Mouse (Mus musculus) ovary, postnatal 10 days (tissue): ENCODE results near the gene Atad1.
"Not testable (repeated sequence)": the region's sequence is repeated elsewhere in the genome, so short reads cannot be mapped to it uniquely, and the experiment has no call there.

Source experiments
- DNase-seq: peaks from one replicate; pipeline ENCODE4 v3.0.0; 2022; ENCODE audit warnings: low spot score

The Atad1 gene

DNA sequence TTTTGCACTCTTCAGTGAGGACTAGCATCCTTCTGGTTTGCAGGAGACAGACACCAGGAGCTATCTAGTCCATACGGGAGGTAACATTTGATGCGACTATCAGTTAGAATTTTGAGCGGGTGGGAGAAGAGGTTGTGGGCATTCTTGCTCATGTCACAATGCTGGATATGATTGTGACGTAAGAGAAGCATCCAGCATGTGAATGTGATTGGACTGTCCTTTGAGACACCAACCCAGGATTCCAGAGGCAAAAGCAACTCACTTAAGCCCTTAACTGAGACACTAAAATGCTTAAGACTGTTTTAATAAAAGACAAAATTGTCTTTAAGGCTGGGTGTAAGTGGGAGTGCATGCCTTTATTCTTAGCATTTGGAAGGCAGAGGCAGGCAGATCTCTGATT is at the start of gene Atad1:
Gene Atad1, minus strand, starts transcription at position 101 of the 400 bp plus-strand sequence.
- no peak for DNase-seq

DNA sequence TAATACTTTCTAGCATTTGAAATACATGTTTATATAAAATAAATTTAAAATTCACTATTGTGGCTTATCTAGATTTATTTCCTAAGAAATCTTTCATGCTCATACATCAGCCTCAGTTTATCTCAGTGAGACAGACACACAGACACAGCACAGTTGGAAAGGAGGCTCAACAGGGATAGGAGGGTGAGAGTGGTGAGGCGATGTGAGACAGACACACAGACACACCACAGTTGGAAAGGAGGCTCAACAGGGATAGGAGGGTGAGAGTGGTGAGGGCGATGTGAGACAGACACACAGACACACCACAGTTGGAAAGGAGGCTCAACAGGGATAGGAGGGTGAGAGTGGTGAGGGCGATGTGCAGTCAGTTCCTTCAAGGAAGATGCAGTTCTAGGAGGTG is 48.4 kb upstream of the Atad1 start:
- not testable (repeated sequence) for DNase-seq

DNA sequence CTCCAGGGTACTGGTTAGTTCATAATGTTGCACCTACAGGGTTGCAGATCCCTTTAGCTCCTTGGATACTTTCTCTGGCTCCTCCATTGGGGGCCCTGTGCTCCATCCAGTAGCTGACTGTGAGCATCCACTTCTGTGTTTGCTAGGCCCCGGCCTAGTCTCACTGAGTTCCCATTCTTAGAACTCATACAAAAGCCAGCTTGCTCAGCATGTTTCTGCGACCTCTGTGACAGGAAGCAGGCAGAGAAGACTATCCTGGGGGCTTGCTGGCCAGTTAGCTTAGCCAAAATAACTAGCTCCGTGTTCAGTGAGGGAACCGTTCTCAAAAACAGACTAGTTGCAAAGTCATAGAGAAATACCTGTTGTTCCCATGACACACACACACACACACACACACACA is 47.8 kb upstream of the Atad1 start:
- DNase-seq = not testable (repeated sequence)

DNA sequence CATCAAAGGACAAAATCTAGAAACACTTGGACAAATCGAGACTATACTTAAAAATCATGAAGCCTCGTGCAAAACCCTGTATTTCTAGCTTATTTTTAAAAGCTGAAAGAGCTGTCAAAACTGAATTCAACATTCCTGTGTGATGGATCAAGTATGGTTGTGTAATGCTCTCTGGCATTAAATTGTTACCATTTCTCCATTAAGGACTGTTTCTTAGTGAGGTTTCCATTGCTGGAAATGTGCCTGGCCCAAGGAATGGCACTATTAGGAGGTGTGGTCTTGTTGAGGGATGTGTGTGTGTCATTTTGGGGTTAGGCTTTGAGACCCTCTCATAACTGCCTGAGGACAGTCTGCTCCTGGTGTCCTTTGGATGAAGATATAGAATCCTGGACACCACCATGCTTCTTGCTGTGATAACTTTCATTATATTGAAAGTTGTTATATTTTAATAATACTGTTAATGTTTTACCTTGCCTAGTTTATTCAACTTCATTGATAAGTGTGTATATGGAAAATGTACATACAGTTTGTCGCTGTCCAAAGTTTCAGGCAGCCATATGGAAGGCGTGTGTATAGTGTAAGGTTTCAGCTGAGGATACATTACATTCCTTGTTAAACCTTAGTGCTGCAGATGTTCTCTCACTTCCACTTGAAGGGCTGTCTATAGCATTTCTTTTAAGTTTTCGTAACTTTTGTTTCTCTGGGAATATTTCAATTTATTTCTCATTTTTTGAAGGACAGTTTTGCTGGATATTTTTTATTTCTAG is 41.9 kb upstream of the Atad1 start:
- DNase-seq = no peak

DNA sequence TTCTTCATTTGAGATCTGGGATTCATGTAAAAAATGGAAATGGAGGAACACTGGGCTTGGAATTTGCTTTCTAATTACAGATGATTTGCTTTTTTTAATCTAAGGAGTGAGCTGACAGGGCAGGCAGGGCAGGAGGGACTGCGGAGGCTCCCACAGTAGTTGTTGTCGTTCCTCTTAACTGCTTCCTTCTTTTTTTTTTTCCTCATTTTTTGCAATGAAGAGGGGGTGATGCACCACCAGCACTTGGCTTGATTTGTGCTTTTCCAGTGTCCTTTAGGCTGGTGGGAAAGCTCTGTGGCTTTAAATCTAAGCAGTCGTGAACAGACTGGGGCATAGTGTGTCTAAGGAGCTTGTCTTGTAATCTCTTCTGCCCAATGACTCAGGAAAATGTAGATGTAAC is 39.5 kb upstream of the Atad1 start:
- no peak for DNase-seq

DNA sequence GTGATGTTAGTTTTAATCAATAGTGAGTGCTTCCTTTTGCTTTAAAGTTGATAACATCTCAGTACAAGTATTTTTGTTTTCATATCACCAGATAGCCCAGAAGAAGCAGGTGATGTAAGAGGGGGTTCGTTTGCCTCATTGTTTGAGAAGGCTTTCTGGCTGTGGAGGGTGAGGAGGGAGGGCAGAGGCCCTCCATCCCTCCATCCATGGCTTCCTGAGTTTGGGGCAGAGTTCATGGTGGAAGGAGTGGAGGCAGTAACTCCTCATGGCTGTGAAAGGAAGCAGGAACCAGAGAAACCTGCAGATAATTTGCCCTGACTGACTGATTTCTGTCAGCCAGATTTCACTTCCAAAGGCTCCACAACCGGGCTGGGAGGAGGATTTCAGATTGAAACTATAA is 38.8 kb upstream of the Atad1 start:
- no peak for DNase-seq

DNA sequence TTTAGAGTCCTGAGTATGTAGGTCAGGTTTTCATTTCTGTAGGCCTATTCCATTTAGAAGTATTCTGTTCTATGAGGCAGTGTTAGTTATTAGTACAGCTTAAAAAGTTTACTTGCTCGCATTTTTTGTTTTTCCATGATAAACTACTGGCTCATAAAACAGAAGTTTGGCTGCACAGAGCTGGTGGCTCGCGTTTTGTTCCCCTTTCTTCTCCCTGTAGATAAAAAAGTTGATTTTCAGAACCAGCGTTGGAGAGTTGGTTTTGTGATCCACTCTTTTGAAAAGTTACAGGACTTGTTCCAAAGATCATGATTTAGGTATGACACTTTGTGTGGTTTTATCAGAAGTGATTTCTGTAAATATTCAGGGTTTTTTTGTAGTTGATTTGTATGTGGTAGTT is 22.9 kb upstream of the Atad1 start:
- no peak for DNase-seq

DNA sequence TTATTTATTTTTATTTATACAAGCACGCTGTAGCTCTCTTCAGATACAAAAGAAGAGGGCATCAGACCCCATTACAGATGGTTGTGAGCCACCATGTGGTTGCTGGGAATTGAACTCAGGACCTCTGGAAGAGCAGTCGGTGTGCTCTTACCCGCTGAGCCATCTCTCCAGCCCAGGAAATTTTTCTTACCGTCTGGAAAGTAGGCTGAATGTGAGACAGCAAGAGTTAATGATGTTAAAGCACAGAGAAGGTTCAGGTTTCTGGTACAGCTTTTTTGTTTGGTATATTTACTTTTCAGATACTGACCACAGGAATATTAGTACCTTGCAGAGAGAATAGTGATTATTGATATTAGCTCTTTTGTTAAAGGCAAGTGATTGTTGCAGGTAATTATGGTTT is 21.6 kb upstream of the Atad1 start:
- no peak for DNase-seq

DNA sequence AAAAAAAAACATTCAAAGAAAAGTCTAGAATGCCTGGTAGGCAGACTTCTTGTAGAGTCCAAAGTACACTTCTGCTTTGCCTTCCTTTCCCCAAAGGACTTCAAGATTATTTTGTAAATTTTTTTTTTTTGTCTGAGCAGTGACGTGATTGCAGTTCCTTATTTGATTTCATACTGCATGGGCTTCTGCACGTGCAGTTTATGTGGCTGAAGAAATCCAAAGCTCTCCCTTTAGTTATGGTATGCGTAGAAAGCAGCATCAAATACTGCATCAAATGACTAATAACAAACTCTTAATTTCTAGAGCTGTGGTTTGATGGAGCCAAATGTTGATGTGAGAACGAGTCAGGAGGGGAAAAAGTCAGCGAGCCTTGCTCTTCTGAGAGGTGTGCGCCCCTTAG is 20.9 kb upstream of the Atad1 start:
- DNase-seq = no peak

DNA sequence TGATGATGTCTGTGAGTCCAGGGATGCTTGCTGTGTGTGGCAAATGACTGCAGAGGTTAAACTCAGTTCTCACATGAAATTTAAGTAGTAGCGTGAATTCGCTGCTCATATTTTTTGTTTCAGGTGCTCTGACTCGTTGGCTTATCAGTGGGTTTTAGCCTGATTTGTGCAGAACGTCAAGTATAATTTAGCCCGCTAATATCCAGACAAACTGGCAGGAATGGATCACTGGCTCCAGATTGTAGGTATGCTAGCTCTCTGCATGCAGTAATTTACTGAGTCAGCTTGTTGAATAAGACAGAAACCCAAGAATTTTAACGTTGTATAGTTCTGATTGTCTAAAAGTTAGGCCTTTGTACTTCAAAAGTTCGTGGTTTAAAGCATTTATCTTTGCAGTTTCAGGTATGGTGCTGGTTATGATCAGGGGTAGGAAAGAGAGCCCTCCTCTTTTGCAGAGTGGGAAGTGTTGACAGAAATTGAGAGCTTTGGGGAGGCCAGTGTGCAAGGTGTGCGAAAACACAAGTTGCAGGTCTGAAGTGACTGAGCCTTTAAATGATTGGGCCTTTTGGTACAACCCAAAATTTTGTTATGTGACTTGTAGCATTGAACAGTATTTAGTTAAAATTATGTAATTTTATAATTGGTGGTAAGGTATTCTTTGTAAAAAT is 19.9 kb upstream of the Atad1 start:
- DNase-seq = no peak

DNA sequence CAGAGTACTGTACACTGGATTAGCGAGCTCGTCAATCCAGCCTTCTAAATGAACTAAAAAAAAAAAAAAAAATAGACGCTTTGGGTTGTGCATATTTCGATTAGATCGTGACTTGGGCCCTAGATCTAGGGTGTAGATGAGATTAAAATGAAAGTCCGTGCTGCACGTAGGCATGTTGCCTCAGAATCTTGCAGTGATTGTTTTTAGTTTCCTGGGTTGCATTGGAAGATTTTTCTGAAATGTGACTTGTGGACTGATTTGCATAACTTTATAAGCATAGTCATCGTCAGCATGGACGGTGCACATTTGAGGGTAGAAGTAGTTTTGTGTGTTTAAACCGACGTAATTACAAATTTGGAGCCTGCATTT is 19.2 kb upstream of the Atad1 start:
- DNase-seq = no peak

DNA sequence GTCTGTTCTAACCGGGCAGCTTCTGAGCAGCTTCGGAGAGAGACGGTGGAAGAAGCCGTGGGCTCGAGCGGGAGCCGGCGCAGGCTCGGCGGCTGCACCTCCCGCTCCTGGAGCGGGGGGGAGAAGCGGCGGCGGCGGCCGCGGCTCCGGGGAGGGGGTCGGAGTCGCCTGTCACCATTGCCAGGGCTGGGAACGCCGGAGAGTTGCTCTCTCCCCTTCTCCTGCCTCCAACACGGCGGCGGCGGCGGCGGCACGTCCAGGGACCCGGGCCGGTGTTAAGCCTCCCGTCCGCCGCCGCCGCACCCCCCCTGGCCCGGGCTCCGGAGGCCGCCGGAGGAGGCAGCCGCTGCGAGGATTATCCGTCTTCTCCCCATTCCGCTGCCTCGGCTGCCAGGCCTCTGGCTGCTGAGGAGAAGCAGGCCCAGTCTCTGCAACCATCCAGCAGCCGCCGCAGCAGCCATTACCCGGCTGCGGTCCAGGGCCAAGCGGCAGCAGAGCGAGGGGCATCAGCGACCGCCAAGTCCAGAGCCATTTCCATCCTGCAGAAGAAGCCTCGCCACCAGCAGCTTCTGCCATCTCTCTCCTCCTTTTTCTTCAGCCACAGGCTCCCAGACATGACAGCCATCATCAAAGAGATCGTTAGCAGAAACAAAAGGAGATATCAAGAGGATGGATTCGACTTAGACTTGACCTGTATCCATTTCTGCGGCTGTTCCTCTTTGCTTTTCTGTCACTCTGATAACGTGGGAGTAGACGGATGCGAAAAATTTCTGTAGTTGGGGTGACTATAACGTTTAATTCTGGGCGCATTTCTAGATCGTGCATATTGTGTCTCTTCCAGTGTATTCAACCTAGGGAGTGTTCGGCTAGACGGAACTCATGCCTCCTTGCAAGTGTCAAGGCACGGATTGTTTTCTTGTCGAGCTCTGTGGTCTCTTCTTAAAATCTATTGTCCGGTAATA is 18.5 kb upstream of the Atad1 start:
- DNase-seq = peak; percentile 44

DNA sequence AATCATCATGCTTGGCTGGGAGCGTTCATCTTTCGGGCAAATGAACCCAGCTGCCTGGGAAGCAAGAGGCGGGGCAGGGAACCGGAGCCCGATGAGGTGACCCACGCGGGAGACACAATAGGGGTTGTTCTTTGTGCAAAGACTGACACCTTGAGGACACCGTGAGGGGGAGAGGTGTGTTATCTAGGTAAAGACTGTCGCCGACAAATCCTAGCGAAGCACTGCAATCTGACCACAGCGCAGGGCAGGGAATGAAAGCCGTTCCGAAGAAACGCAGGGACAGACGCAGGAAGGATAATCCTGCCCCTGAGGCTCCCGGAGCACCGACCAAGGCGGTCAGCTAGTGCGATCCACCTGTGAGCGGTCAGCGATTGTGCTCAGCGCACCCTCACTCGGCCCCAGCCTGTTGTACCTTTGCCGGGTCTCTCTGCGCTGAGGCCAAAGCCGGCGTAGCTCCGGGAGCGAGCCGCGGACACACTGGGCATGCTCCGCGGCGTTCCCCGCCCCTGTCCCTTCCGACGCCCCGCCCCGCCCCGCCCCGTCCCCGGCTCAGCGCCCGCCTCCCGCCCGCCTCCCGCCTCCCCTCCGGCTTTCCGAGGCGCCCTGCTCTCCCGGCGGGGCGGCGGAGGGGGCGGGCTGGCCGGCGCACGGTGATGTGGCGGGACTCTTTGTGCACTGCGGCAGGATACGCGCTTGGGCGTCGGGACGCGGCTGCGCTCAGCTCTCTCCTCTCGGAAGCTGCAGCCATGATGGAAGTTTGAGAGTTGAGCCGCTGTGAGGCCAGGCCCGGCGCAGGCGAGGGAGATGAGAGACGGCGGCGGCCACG is 17.5 kb upstream of the Atad1 start, which contains the start of gene Pten:
Gene Pten, plus strand, starts transcription at position 598 of the 826 bp plus-strand sequence.
- DNase-seq = peak; percentile 96

DNA sequence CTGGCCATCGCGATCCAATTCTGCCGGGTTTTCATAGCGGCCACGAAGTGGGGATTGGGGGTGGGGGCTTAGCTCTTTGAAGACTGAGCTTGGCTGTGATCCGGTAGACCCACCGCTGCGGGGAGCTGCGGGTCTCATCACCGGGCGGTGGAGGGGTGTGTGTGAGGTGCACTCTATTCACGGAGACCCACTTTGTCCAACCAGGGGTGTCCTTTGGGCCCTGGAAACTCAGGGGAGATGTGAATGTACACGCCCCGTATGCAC is 17.0 kb upstream of the Atad1 start:
- no peak for DNase-seq

DNA sequence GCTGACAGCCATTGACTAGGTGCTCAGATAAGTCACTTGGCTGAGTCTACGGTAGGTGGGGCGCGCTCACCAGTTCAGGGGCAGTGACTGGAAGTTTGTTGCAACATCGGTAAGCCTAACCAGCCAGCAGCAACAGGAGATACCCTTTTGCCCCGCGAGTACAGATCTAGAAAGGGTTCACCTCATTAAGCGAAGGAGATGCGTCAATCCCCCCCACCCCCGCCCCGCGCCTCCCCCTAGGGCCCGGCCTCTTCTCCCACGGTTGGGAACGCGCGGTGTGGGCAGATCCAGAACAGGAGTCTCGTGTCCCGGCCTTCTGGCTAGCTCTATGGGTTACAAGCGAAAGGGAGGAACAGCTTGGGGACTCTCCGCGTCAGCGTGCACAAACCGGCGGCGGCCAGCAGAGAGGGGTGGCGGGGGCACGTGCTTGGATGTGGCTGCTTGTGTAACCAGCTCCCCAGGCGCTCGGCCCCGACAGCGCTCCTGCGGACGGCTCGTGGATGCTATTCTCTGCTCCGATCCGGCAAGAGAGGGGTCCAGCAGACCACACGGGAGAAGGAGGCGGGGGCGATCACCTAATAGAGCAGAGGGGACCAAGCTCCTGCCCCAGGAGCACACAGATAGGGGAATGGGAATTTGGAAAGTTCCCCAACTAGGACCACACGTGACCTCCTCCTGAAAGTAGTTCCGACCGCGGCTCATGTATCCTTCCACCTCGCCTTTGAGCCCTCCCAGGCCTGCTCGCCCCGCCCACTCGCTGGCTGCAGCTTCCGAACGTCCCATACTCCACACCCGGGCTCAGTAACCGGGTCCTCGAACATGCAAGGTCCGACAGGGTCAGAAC is 16.4 kb upstream of the Atad1 start:
- peak; percentile 83 for DNase-seq

DNA sequence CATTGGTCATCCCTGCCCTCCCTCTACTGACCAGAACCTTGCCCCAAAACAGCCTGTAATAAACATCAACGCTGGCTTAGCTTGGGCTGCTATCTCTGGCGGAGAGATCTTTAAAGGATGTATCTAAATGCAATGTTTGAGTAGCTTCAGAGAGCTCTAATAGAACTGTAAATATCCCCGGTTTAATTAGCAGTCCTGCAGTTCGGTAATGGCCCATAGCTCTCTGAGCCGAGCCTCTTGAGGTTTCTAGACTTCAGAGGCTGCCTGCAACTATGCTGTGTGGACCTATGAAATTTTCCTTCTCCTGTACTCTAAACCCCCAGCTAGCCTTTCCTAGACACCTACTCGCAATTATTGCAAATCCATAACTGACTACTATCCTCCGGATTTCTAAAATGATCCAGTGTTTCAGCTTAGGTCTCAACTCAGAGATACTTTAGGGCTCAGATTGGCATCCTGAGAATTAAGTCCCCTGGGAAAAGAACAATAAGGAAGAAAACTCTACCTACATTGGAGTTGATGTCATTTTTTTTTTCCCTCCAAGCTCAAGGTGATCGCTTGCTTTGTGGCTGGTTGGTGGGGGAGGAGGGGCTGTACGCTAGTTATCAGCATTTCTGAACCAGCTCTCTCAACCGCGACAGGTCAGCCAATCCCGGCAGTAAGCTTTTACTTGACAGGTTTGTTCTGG is 15.7 kb upstream of the Atad1 start:
- no peak for DNase-seq

DNA sequence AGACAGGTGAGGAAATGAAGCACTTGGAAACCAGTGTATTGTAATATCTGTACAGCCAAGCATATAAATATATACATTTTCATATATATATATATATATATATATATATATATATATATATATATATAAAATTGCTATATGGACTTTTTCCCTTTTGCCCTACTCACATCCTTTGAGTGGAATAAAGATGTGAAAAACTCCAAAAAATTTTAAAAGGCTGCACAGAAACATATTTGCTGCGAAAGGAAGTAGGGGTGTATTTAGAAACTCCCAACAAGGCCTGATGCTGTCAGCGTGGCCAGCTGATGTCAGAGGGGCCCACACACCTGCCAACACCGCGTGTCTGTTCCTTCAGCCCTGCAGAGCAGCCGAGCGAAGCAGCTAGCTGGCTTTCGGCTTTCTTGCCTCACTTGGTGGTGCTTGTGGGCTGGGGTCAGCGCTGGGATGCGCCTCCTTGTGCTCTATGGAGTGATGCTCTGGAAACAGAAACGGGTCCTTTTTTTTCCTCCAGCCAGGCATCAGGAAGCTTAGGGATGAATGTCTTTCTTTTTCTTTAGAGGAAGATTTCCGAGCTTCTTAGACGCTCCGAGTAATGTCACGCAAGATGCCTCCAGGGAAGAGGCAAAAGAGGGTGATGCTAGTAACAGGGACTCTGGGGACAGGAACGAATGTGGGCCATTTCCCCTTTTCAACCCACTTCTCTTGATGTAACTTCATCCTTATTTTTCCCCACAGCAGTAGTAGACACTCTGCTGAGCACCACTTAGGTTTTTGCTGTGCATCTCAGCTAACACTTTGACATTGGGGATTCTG is 14.8 kb upstream of the Atad1 start:
- DNase-seq = no peak

DNA sequence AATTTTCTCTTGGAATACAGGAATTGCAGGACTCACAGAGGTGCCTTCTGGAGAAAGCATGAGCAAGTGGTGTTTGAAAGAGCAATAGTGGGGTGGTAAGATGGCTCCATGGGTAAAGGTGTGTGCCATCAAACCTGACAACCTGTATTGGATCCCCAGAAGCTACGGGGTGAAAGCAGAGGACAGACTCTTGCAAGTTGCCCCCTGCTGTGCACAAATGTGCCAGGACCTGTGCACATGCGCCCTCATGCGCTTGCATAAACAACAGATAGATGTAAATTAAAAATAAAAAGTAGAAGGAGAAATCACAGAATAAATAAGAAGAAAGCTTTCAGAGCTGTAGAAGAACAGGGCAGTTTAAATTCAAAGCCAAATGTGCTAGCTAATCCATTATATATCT is 13.8 kb upstream of the Atad1 start:
- DNase-seq = no peak

DNA sequence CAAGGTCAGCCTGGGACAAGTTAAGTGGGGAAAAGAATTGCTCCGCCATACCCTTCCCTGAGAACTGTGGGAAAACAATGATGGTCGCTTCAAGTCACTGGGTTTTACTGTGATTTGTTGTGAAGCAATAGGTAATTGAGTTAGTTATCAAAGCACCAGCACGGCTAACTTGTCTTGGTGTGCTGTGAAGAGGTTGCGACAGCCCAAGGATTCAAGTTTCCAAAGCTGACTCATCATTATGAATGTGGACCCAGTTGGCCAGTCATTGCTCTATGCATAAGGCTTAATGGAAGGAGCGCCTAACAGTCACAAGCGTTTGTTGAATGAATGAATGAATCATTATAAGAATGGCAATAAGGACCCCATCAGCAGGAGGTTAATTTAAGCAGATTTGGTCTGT is 12.8 kb upstream of the Atad1 start:
- no peak for DNase-seq

DNA sequence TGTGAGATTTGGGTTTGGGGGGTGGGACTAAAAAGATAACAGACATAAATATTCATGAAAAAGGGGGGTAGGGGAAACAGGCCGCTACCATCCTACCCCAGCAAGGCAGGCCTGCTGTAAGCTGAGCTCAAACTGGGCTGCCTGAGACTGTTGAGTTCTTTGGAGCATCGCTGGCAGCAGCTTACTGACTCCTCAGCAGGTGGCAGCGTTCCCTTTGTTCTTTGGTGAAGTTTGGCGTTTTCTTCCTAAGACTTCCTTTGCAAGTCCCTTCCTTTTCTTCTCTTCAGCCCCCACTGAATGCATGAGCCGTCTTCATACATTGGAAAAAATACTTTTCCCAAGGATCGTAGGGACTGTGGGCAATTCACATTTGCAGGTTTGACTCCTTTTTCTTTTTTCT is 9.8 kb upstream of the Atad1 start:
- no peak for DNase-seq
